Mouse (Mus musculus) liver, adult (tissue): Measurements from ENCODE around the gene Cdkn1c.

Experiments used
- GATA4 ChIP-seq: IDR thresholded peaks from 2 replicates; pipeline ENCODE4 v1.6.1; 2014; ENCODE audit warnings: mild to moderate bottlenecking, low read length; ENCODE audit not compliant: insufficient replicate concordance

The Cdkn1c gene

GRCm38 (mm10) chr7:143481806-143482387 lies 21.0 kb upstream of the Cdkn1c start:
- TF ChIP-seq GATA4 = no peak

- TF ChIP-seq GATA4 = no peak
Measured at GRCm38 (mm10) chr7:143480498-143480897, 19.6 kb upstream of the Cdkn1c start.

- no peak for TF ChIP-seq GATA4
Measured at GRCm38 (mm10) chr7:143477800-143478199, 16.9 kb upstream of the Cdkn1c start.

GRCm38 (mm10) chr7:143476702-143477335 lies 16.0 kb upstream of the Cdkn1c start:
- no peak for TF ChIP-seq GATA4

GRCm38 (mm10) chr7:143475876-143476275 lies 15.0 kb upstream of the Cdkn1c start:
- no peak for TF ChIP-seq GATA4

- no peak for TF ChIP-seq GATA4
Measured at GRCm38 (mm10) chr7:143474811-143475210, 14.0 kb upstream of the Cdkn1c start.

GRCm38 (mm10) chr7:143473347-143474101 lies 12.7 kb upstream of the Cdkn1c start, which contains the start of gene Slc22a18:
Gene Slc22a18, plus strand, starts transcription at chr7:143473736.
- no peak for TF ChIP-seq GATA4

GRCm38 (mm10) chr7:143469946-143470345 lies 9.1 kb upstream of the Cdkn1c start:
- no peak for TF ChIP-seq GATA4

GRCm38 (mm10) chr7:143467714-143468113 lies 6.9 kb upstream of the Cdkn1c start:
- no peak for TF ChIP-seq GATA4

- TF ChIP-seq GATA4 = no peak
Measured at GRCm38 (mm10) chr7:143466099-143466677, 5.3 kb upstream of the Cdkn1c start.

GRCm38 (mm10) chr7:143464811-143465560 lies 4.1 kb upstream of the Cdkn1c start:
- TF ChIP-seq GATA4 = no peak

- TF ChIP-seq GATA4 = no peak
Measured at GRCm38 (mm10) chr7:143463865-143464415, 3.1 kb upstream of the Cdkn1c start.

GRCm38 (mm10) chr7:143462516-143462915 lies 1.7 kb upstream of the Cdkn1c start:
- no peak for TF ChIP-seq GATA4

GRCm38 (mm10) chr7:143461920-143462319 lies 1.1 kb upstream of the Cdkn1c start:
- no peak for TF ChIP-seq GATA4
